Mouse (Mus musculus) intestine, postnatal 0 days (tissue): ENCODE measurements at regions not wholly inside any gene's neighbourhood (a gene's known extent, or its start where the extent isn't known, plus 50 kb on each side); places are given as distances from the start of the nearest gene placed in this dataset.

ENCODE experiments used
- ATAC-seq: fragments of 200-750 bp; cut with Nextera tagmentation; 2 replicates; pipeline ENCODE4 v1.8.0; 2017; ENCODE audit warnings: mild to moderate bottlenecking, moderate TSS enrichment, moderate library complexity
- H3K27ac ChIP-seq: fragments of 300-500 bp; sonication (generic); 2 replicates; pipeline ENCODE4 v1.5.1; 2014; ENCODE audit warnings: mild to moderate bottlenecking, low read depth, low read length, moderate library complexity
- H3K27me3 ChIP-seq: fragments of 300-500 bp; sonication (generic); replicated peaks from 2 replicates; pipeline ENCODE4 v1.6.1; 2014; ENCODE audit warnings: low read length, mixed read lengths; ENCODE audit not compliant: control insufficient read depth, insufficient read depth
- H3K36me3 ChIP-seq: fragments of 300-500 bp; sonication (generic); 2 replicates; pipeline ENCODE4 v1.6.1; 2014; ENCODE audit warnings: mild to moderate bottlenecking, moderate library complexity; ENCODE audit not compliant: control insufficient read depth, insufficient read depth
- H3K4me1 ChIP-seq: fragments of 300-500 bp; sonication (generic); replicated peaks from 2 replicates; pipeline ENCODE4 v1.6.1; 2014; ENCODE audit warnings: antibody characterized with exemption, low read length, mixed read lengths; ENCODE audit not compliant: control insufficient read depth, insufficient read depth
- H3K4me2 ChIP-seq: fragments of 300-500 bp; sonication (generic); replicated peaks from 2 replicates; pipeline ENCODE4 v1.6.1; 2014; ENCODE audit warnings: low read depth, mild to moderate bottlenecking, moderate library complexity
- H3K4me3 ChIP-seq: fragments of 300-500 bp; sonication (generic); 2 replicates; pipeline ENCODE4 v1.5.1; 2014; ENCODE audit warnings: low read depth, low read length
- H3K9ac ChIP-seq: fragments of 300-500 bp; sonication (generic); 2 replicates; pipeline ENCODE4 v1.6.1; 2014; ENCODE audit warnings: mild to moderate bottlenecking, low read depth, low read length
- H3K9me3 ChIP-seq: fragments of 300-500 bp; sonication (generic); 2 replicates; pipeline ENCODE4 v1.6.1; 2016; ENCODE audit warnings: mixed run types; ENCODE audit not compliant: control insufficient read depth
- CTCF ChIP-seq: sonication (generic); IDR thresholded peaks from 2 replicates; pipeline ENCODE4 v1.5.1; 2016; ENCODE audit warnings: low read depth, mild to moderate bottlenecking, control low read depth, antibody characterized with exemption, moderate library complexity
- WGBS: fragments of 180-500 bp; shearing (Covaris S2); extraction: QIAGEN DNeasy Blood & Tissue Kit; methylation state at CpG from one replicate; pipeline ENCODE4 v1.1.7; 2014; 5-methylcytosine and 5-hydroxymethylcytosine counted together

- ATAC-seq: no peak
- no peaks in the 10 kb centered on the region for H3K36me3 ChIP-seq
- no peak overlapping the region for H3K9ac ChIP-seq
- no peaks in the 10 kb centered on the region for H3K27me3 ChIP-seq
- TF ChIP-seq CTCF: no peak
- H3K9me3 ChIP-seq: no peaks in the 10 kb centered on the region
- no peak overlapping the region for H3K4me2 ChIP-seq
- no peaks in the 10 kb centered on the region for H3K4me1 ChIP-seq
- no peak overlapping the region for H3K4me3 ChIP-seq
- H3K27ac ChIP-seq: no peak overlapping the region
Measured at GRCm38 (mm10) chr1:148708084-148708483, 1253.0 kb downstream of the Pla2g4a start.

DNA sequence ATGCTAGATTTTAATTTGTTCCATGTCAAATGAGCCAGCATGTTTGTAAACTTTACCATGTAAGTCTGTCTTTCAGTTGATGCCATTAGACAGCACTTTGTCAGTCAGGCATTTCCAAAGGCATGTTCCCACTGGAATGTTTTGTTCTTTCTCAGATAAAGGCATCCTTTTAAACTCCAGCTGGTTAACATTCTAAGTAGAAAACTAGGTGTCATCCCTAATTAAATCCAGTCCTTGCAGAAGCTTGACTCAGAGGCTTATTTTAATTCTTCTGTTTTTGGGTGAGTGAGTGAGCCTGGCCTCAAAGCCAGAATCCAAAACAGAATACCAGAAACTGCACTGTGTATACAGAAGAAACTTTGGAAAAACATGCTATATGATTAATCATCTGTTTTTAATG is 1253.4 kb downstream of the Pla2g4a start:
- Histone ChIP-seq H3K4me2 (no peak overlapping the region), H3K36me3 (no peaks in the 10 kb centered on the region), H3K27ac (no peak overlapping the region), H3K9me3 (no peaks in the 10 kb centered on the region), H3K27me3 (no peaks in the 10 kb centered on the region), H3K9ac (no peak overlapping the region), H3K4me3 (no peak overlapping the region), H3K4me1 (no peaks in the 10 kb centered on the region)
- no peak for ATAC-seq
- TF ChIP-seq CTCF: no peak

- Histone ChIP-seq H3K27me3 (no peaks in the 10 kb centered on the region), H3K36me3 (no peaks in the 10 kb centered on the region), H3K9me3 (no peaks in the 10 kb centered on the region), H3K27ac (no peak overlapping the region), H3K9ac (no peak overlapping the region), H3K4me1 (no peaks in the 10 kb centered on the region), H3K4me3 (no peak overlapping the region), H3K4me2 (no peak overlapping the region)
- 54% methylated on average over 5 of the region's 5 CpGs for WGBS
- no peak for ATAC-seq
- TF ChIP-seq CTCF: no peak
Measured at GRCm38 (mm10) chr1:148706271-148706807, 1254.8 kb downstream of the Pla2g4a start.

DNA sequence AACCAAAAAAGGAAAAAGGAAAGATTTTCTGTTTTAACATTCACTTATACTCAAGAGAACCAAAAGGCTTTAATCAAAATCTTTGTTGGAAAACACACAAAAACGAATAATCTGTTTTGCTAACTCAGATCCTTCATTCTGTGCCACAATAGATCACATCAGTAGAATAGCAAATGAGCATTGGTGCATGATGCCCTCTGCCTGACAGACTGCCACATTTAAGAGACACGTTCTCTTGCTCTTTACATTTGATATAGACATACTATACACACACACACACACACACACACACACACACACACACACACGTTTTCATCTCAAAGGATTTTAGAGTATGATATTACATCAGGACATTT is 1260.5 kb downstream of the Pla2g4a start:
- 63% methylated on average over 3 of the region's 3 CpGs for WGBS
- no peak for TF ChIP-seq CTCF
- H3K27ac ChIP-seq: no peak overlapping the region
- ATAC-seq: no peak
- no peak overlapping the region for H3K4me3 ChIP-seq
- H3K4me2 ChIP-seq: no peak overlapping the region
- H3K9ac ChIP-seq: no peak overlapping the region
- H3K36me3 ChIP-seq: no peaks in the 10 kb centered on the region
- no peaks in the 10 kb centered on the region for H3K27me3 ChIP-seq
- no peaks in the 10 kb centered on the region for H3K9me3 ChIP-seq
- H3K4me1 ChIP-seq: no peaks in the 10 kb centered on the region

- Histone ChIP-seq H3K4me2 (no peak overlapping the region), H3K9ac (no peak overlapping the region), H3K9me3 (no peaks in the 10 kb centered on the region), H3K27ac (no peak overlapping the region), H3K4me3 (no peak overlapping the region), H3K4me1 (no peaks in the 10 kb centered on the region), H3K36me3 (no peaks in the 10 kb centered on the region), H3K27me3 (no peaks in the 10 kb centered on the region)
- ATAC-seq: no peak
- no peak for TF ChIP-seq CTCF
- 78% methylated on average over 2 of the region's 2 CpGs for WGBS
Measured at GRCm38 (mm10) chr1:148699854-148700598, 1261.1 kb downstream of the Pla2g4a start.

GRCm38 (mm10) chr1:148690085-148690484 is 1271.0 kb downstream of the Pla2g4a start:
- no peak for ATAC-seq
- Histone ChIP-seq H3K9ac (no peak overlapping the region), H3K4me1 (no peaks in the 10 kb centered on the region), H3K36me3 (no peaks in the 10 kb centered on the region), H3K4me3 (no peak overlapping the region), H3K9me3 (no peaks in the 10 kb centered on the region), H3K4me2 (no peak overlapping the region), H3K27me3 (no peaks in the 10 kb centered on the region), H3K27ac (no peak overlapping the region)
- no peak for TF ChIP-seq CTCF
- 73% methylated on average over 2 of the region's 2 CpGs for WGBS
